Comparison of ENCODE assay signal across 8 mouse cellular contexts in the genomic region with DNA sequence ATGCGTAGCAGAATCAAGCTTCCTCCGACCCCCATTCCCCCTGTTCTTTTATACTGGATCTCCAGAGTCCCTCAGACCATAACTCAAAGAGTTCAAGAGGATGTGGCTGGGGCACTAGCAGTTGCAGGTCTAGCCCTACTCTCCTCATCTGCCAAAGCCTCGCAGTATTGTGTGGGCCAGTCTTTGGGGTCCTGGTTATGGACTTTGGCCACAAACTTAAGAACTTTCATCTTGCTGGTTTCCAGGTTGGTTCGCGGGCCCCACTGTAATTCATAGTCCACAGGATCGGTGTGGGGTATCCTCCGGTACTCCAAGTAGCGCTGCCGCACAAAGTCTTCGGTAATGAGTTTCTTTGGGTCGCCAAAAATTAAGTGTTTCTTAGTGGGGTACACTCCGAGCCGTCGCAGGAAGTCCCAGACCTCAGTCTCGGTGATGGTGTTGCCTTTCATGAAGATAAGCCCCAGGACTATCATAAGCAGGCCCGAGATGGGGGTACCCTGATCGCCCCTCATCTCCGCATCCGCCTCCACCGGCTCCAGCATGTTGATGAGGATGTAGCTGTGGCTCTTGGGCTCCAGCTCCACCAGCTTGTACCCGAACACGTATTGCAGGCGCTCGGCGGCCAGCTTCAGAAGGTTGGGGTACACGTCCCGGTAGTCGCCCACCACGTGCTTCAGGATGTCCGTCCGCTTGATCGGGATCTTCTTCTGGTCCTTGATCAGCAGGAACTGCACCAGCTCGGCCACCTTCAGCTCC. TPM values are rescaled to one million over a fixed set of nuclear protein-coding genes. Genes with fewer than 3 reads are reported as not detected.
DNase-seq lines count a peak whose midpoint lies in the region; ATAC-seq and TF ChIP-seq lines count a peak whose summit lies in the region.

No protein-coding gene starts in this region.

- H3K27ac ChIP-seq in kidney, postnatal 0 days: peak overlapping the region; percentile 95
- peak overlapping the region; percentile 92 for H3K27ac ChIP-seq in forebrain, postnatal 0 days (ENCODE audit: low read depth, low read length)
- peak overlapping the region; percentile 94 for H3K27ac ChIP-seq in liver, postnatal 0 days (ENCODE audit: low read depth)
- peak overlapping the region; percentile 98 for H3K27ac ChIP-seq in stomach, postnatal 0 days (replicated peaks)

- DNase-seq in kidney, postnatal 0 days (ENCODE audit: low spot score): peak; percentile 5
- DNase-seq in kidney, adult 18-20 months: no peak
- peak; percentile 27 for DNase-seq in forebrain, postnatal 0 days
- DNase-seq in liver, postnatal 0 days: peak; percentile 14
- DNase-seq in stomach, postnatal 0 days (ENCODE audit: low spot score): no peak
- DNase-seq in thymus, postnatal 4 days: no peak
- no peak for DNase-seq in lung, postnatal 4 days

- no peaks in the 10 kb centered on the region for H3K36me3 ChIP-seq in kidney, postnatal 0 days (ENCODE audit: insufficient read depth, low read length)
- no peaks in the 10 kb centered on the region for H3K36me3 ChIP-seq in forebrain, postnatal 0 days (ENCODE audit: insufficient read depth)
- H3K36me3 ChIP-seq in liver, postnatal 0 days (replicated peaks; ENCODE audit: insufficient read depth, low read length): no peaks in the 10 kb centered on the region
- H3K36me3 ChIP-seq in stomach, postnatal 0 days (ENCODE audit: control insufficient read depth, insufficient read depth, low read length): no peaks in the 10 kb centered on the region

- under 1% methylated on average over 33 of the region's 33 CpGs for WGBS in kidney, postnatal 0 days
- WGBS in forebrain, postnatal 0 days: under 1% methylated on average over 33 of the region's 33 CpGs
- 2% methylated on average over 33 of the region's 33 CpGs for WGBS in liver, postnatal 0 days (ENCODE audit: insufficient replicate concordance)
- 2% methylated on average over 32 of the region's 33 CpGs for WGBS in stomach, postnatal 0 days

- peak overlapping the region; percentile 83 for H3K4me3 ChIP-seq in kidney, postnatal 0 days (replicated peaks; ENCODE audit: low read depth, low read length)
- H3K4me3 ChIP-seq in forebrain, postnatal 0 days (ENCODE audit: low read depth, low read length): peak overlapping the region; percentile 83
- H3K4me3 ChIP-seq in liver, postnatal 0 days (ENCODE audit: low read depth, low read length): peak overlapping the region; percentile 94
- peak overlapping the region; percentile 97 for H3K4me3 ChIP-seq in stomach, postnatal 0 days (ENCODE audit: low read depth, low read length)

- ATAC-seq in kidney, postnatal 0 days (replicated peaks; ENCODE audit: low FRiP score, low read depth): peak; percentile 25; the same call in 1 of the 2 replicates
- ATAC-seq in activated CD4-positive, CD25-positive, alpha-beta regulatory T cell, adult 4 months: peak; percentile 38
- ATAC-seq in forebrain, postnatal 0 days: peak; percentile 49
- ATAC-seq in liver, postnatal 0 days: peak; percentile 63
- ATAC-seq in stomach, postnatal 0 days (ENCODE audit: low FRiP score, low TSS enrichment): no peak

- no peaks in the 10 kb centered on the region for H3K9me3 ChIP-seq in kidney, postnatal 0 days (replicated peaks; ENCODE audit: low read length)
- H3K9me3 ChIP-seq in forebrain, postnatal 0 days (ENCODE audit: low read length): no peaks in the 10 kb centered on the region
- no peaks in the 10 kb centered on the region for H3K9me3 ChIP-seq in liver, postnatal 0 days (ENCODE audit: low read length)
- no peaks in the 10 kb centered on the region for H3K9me3 ChIP-seq in stomach, postnatal 0 days (ENCODE audit: control insufficient read depth, low read length)

- TF ChIP-seq CTCF in kidney, postnatal 0 days (IDR thresholded peaks at IDR 0.05; ENCODE audit: low read depth): no peak
- TF ChIP-seq CTCF in forebrain, postnatal 0 days (IDR thresholded peaks at IDR 0.05; ENCODE audit: low read depth): no peak
- TF ChIP-seq CTCF in liver, postnatal 0 days (IDR thresholded peaks at IDR 0.05; ENCODE audit: low read depth): no peak
- no peak for TF ChIP-seq CTCF in stomach, postnatal 0 days (IDR thresholded peaks at IDR 0.05; ENCODE audit: low read depth)

- H3K4me1 ChIP-seq in kidney, postnatal 0 days (replicated peaks; ENCODE audit: insufficient read depth, low read length): peaks cover 7% of the 10 kb centered on the region
- peaks cover 18% of the 10 kb centered on the region for H3K4me1 ChIP-seq in forebrain, postnatal 0 days (ENCODE audit: insufficient read depth)
- peaks cover 11% of the 10 kb centered on the region for H3K4me1 ChIP-seq in liver, postnatal 0 days (ENCODE audit: insufficient read depth)
- no peaks in the 10 kb centered on the region for H3K4me1 ChIP-seq in stomach, postnatal 0 days (replicated peaks; ENCODE audit: control insufficient read depth, insufficient read depth)

- peak overlapping the region; percentile 82 for H3K4me2 ChIP-seq in kidney, postnatal 0 days (ENCODE audit: low read length)
- peak overlapping the region; percentile 85 for H3K4me2 ChIP-seq in forebrain, postnatal 0 days (ENCODE audit: low read depth)
- H3K4me2 ChIP-seq in liver, postnatal 0 days (ENCODE audit: low read depth, low read length): peak overlapping the region; percentile 78
- peak overlapping the region; percentile 59 for H3K4me2 ChIP-seq in stomach, postnatal 0 days (replicated peaks; ENCODE audit: low read depth)

- no peaks in the 10 kb centered on the region for H3K27me3 ChIP-seq in kidney, postnatal 0 days (ENCODE audit: insufficient read depth, low read length)
- H3K27me3 ChIP-seq in forebrain, postnatal 0 days (ENCODE audit: insufficient read depth, low read length): no peaks in the 10 kb centered on the region
- no peaks in the 10 kb centered on the region for H3K27me3 ChIP-seq in liver, postnatal 0 days (ENCODE audit: insufficient read depth, low read length)
- H3K27me3 ChIP-seq in stomach, postnatal 0 days (ENCODE audit: control insufficient read depth, insufficient read depth, low read length): no peaks in the 10 kb centered on the region

- no peak for TF ChIP-seq EP300 in liver, postnatal 0 days (IDR thresholded peaks at IDR 0.05; ENCODE audit: low read depth)
- TF ChIP-seq EP300 in stomach, postnatal 0 days (optimal IDR thresholded peaks at IDR 0.05): no peak

- H3K9ac ChIP-seq in kidney, postnatal 0 days (ENCODE audit: low read depth, low read length): peak overlapping the region; percentile 92
- H3K9ac ChIP-seq in forebrain, postnatal 0 days: peak overlapping the region; percentile 87
- peak overlapping the region; percentile 98 for H3K9ac ChIP-seq in liver, postnatal 0 days (replicated peaks)
- peak overlapping the region; percentile 96 for H3K9ac ChIP-seq in stomach, postnatal 0 days (ENCODE audit: low read length)

RNA-seq across cellular contexts. Expression of gene Nsmce3, which starts 0.6 kb away (rescaled TPM):
- 10.1 TPM in 2 replicates for polyA plus RNA-seq in kidney, postnatal 0 days (2015; fragmentation: Nextera tagmentation; extraction: Ambion mirVana)
- polyA plus RNA-seq in activated CD4-positive, CD25-positive, alpha-beta regulatory T cell, adult 4 months (2017; shearing (Covaris generic)): 1 to 10 TPM; 3.7 to 4.2 TPM
- total RNA-seq in forebrain, postnatal 0 days (2014; rRNA removed): 16.2 and 20.5 TPM in 2 replicates
- 8.2 and 10.2 TPM in 2 replicates for polyA plus RNA-seq in forebrain, postnatal 0 days (2015; fragmentation: Nextera tagmentation; extraction: Ambion mirVana)
- polyA plus RNA-seq in liver, postnatal 0 days (2015; fragmentation: Nextera tagmentation; extraction: Ambion mirVana): 5.0 and 5.1 TPM in 2 replicates
- 8.4 TPM in 2 replicates for polyA plus RNA-seq in stomach, postnatal 0 days (2015; fragmentation: Nextera tagmentation; extraction: Ambion mirVana)

Comparison
In these comparisons a context has a peak if more than half of its experiments do, and no peak if none do; other contexts are left out.
1. DNase-seq: peak in kidney, postnatal 0 days (single experiment), forebrain, postnatal 0 days (single experiment) and liver, postnatal 0 days (single experiment); none in kidney, adult 18-20 months (single experiment), stomach, postnatal 0 days (single experiment), thymus, postnatal 4 days (single experiment) and lung, postnatal 4 days (0 of 2).
2. Peak in every context shown above with its lines, with median percentiles within 50 percentile points of each other: H3K27ac ChIP-seq, H3K4me2 ChIP-seq, H3K4me3 ChIP-seq and H3K9ac ChIP-seq.